Mouse (Mus musculus) ES-Bruce4 (cell line): ENCODE data around the gene Ugt1a6b.

Experiments used
- CTCF ChIP-seq: IDR thresholded peaks from one replicate; pipeline ENCODE4 v1.8.1; 2011; ENCODE audit warnings: low read depth, low read length
- POLR2A ChIP-seq: IDR thresholded peaks from one replicate; pipeline ENCODE4 v1.8.1; 2011; ENCODE audit warnings: low read length; ENCODE audit not compliant: insufficient read depth

- TF ChIP-seq CTCF (no peak), POLR2A (no peak)
Observed at GRCm38 (mm10) chr1:88206843-88207479, 103.9 kb downstream of the Ugt1a6b start.
